Mouse (Mus musculus) kidney, postnatal 4 days (tissue): ENCODE measurements at regions not wholly inside any gene's neighbourhood (a gene's known extent, or its start where the extent isn't known, plus 50 kb on each side); places are given as distances from the start of the nearest gene placed in this dataset.

ENCODE experiments used
- DNase-seq, 2 experiments: peaks; one replicate each; pipeline ENCODE4 v3.0.0; 2021; ENCODE audit warnings: mixed read lengths in 2 of 2

DNA sequence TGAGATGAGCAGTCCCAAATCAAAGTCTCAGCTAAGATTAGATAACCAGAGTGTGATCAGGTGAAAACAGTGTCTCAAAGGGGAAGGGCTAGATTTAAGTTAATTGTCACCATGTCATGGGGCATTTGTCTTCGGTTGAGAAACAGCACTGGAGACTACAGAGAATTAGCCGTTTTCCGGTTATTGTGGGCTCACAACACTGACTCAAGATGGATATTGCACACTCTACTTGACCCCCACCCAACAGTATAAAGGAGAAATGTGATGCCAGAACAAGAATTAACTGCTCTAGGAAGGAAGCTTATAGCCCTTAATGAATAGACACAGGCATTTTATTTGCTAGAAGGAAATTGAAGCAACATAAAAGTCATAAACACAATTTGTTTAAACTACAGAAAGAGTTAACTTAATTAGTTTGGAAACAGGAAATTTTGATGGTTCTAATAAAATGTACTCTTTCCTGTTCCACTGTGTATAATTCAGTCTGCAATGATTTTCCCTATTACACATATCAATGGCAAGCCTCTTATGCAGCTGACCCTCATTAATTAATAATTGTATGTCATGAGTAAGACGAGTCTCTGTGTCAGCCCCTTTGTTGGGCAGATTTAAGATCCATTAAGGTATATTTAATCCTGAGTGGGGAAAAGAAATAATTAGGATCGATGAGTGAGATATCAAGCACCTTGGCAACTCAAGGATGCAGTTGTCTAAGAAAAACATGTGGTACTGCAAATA is 277.4 kb upstream of the Tmeff2 start:
- DNase-seq, result no peak

DNA sequence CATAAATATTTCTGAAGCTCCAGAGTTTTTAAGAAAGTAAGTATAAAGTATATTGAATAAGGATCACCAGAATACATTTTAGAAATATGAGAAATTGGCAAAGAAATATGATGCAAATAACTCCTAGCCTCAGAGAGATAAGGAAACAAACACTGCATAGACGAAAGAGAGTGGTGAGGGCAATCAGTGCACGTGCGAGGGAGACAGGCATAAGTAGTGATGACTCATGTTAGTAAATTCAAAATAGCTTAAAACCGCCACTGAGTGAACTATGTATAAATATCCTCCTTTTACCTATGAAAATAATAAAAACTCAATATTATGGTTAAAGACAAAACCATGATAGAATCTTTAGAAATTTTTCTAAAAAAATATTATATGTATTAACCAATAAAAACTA is 271.4 kb upstream of the Tmeff2 start:
- DNase-seq, result no peak

DNA sequence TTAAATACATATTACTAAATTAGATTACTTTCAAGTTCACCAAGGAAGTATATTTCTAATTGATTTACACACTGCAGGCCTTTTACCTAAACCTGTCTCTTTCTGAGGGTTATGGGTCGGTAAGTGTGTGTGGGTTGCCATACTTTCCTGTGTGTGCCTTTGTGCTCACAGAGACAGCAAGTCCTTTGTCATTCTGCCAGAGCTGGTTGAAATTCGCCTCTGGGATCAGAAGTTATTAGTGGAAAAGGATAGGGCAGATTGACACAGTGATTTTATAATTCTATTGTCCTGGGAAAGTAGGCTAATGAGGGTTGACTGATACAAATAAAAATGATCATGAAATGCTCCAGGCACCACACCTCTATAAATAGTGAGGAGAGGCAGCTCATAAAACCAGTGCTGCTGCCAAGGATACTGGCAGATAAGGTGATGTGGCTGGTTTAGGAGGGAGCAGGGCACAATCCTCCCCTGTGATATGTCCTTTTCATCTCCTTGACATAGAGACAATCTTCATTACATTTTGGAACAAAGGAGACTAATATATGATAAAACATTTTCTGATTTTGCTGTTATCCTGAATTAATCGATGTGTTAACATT is 270.9 kb upstream of the Tmeff2 start:
- no peak for DNase-seq

DNA sequence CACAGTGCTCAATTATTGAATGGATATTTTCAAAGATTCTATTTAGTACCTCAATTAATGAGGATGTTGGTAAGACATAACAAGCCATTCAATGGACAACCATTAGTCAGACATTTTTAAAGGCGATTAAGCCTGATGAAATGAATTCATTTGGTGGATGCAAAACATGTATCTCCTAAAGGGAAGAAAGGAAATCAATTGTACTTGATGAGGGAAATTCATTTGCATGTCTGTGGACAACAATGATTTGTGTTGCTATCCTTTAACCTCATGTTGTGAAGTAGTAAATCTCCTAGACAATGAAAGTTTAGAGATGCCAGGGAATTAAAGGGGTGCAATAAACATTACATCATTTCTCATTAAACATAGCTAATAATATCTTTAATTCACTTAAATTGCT is 262.5 kb upstream of the Tmeff2 start:
- DNase-seq, result no peak

DNA sequence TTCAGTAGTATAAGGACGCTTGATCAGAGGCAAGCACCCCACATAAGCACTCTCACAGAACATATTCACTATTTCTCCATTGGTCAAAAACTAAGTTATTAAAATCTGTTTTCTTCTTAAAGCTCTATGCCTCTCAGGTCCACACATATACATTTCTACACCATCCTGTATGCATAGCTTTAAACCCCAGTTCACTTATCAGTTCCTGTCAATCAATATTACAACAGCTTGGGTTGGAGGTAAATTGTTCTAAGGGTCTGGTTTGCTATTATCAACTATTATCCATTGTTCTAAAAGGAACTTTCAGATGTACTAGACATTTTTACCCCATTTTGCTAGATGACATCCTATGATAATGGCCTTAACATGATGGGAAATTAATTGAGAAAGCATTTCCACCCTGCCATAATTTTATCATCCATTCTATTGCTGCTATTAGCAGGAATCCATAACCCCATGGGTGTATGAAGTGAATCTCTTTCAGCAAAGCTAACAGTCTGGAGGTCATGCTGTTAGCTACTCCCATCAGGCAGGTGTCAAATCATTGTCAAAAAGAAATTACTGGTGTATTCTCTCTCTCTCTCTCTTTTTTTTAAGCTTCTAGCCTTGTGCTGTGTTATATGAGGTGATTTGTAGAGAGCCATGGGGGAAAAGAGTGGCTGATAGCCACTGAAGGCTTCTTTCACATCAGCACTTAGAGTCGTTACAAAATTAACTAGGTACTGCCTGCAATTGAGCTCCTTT is 253.3 kb upstream of the Tmeff2 start:
- no peak for DNase-seq

DNA sequence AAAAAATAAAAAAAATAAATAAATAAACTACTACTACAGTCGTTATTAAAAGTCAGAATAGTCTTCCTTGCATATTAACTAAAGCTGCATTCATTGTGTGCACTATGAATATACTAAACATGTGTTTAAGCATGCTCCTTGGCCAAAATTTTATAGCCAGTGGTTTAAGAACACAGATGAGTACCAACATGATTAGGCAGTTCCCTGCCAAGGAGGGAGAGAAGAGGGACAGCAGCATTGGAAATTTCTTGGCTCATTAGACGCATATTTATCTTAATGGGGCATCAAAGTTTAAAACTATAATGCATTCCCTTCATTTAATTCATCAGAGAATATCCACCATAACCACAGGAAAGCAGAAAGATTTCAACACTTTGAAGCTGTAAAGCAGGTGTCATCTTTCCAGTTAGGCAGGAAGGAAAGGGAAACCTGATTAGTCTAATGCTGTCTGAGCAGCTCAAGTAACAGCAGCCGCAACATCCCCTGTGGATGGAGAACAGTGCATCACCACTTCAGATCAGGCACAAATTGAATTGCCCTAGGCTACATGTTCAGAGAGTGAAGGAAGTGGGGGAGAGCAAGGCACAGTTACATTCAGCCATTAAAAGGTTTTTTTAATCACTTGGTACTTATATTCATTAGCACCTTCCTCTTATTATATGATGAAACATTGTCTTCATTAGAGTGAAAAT is 248.3 kb upstream of the Tmeff2 start:
- no peak for DNase-seq

DNA sequence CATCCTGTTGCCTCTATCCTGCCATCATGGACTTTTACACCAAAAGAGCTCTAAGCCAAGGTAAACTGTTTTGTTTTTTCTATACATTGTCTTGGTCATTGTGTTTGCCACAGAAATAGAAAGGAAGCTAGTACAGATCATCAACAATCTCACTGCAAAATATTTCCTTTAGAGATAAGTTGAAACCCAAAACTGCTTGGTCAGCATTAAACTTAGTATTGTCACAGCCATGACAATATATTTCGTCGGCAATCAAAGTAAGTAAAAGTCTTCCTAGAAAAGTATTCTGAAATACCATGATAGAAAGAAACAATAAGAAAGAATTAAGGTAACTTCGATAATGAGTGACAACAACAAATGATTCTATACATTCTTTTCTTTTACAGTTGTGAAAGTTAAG is 235.3 kb upstream of the Tmeff2 start:
- no peak for DNase-seq

DNA sequence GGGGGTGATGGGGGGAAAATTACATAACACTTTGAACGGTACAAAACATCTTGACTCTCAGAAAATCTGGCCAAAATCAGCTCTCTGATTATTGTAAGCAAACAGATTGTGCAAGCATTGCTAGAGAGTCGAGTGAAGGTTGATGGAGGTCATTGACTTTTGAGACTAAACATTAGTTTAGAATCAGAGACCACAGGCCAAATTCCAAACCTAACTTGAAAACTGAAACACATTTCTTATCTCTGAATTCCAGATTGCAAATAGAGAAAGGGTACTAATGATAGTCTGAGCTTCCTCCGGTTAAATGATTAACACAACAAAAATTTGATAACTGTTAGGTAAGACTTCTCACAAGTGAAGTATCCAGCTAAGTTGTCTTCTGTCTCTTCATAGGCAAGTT is 217.5 kb upstream of the Tmeff2 start:
- no peak for DNase-seq

DNA sequence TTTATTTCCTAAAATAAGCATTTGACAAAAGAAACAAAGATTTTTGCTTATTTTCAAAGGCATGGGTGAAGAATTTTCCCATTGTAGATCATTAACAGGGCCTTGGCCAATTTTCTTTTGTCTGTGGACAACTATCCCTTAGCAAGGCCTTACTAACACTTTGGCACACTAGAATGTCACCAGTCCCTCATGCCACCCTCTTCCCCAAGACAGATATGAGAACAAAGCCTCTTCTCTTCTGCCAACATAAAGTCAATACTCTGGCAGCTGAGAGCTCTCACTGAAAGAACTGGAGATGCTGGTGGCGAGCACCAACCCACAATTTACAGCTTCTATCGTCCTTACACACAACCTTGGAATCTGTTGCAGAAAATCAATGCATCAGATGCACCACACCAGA is 215.1 kb upstream of the Tmeff2 start:
- DNase-seq, result no peak

DNA sequence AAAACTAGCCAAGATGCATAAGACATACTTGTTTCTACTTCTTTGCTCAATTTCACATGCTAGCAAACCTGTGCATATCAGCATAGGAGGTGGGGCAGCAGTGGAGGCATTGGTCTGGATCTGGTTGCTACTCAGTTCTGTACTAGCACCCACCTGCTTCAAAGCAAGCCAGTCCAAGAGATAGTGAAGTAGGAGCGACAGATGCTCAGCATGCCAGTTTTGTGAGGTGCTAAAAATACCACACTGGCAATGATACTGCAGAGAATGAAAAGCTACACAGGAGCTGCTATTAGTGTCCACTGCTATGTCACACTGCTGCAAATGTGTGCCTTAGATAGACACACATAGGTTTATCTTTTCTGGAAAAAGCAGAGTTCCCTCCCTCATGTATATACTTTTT is 203.5 kb upstream of the Tmeff2 start:
- DNase-seq, result no peak

DNA sequence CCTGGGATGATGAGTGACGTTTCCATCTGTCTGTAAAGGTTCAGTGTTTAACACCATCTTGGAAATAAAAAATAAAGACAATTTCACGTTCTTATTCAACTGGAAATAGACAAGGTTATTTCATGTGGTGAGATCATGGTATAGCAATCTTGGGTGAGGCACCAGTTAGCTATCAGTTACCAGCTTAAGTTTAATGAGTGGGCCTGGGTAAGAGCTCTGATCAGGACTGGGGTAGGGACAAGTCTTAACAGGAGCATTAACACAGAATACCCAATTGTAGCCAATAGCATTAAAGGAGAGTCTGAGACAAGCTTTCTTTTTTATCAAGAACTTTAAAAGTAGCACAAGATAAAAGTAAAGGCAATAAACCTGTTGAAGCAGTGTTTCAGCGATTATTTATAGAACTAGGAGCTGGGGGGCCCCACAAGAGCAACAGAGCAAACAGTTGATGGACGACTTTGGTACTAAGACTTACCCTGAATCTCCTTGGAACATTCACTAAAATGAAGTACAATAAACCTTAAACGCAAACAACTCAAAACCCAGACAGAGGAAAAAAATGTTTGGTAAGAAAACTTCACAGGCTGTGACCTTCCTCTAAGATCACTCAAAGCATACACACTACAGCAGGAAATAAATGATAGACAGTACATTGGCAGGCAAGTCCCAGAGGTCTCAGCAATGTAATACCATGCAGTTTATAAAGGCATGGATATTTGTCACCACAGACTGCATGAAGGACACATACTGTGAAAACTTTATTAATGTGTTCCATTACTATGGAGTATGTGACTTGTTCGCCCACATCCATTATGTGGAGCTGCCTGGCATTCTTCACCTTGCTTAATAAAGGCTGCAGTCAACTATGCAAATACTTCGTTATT is 202.9 kb upstream of the Tmeff2 start:
- no peak for DNase-seq

DNA sequence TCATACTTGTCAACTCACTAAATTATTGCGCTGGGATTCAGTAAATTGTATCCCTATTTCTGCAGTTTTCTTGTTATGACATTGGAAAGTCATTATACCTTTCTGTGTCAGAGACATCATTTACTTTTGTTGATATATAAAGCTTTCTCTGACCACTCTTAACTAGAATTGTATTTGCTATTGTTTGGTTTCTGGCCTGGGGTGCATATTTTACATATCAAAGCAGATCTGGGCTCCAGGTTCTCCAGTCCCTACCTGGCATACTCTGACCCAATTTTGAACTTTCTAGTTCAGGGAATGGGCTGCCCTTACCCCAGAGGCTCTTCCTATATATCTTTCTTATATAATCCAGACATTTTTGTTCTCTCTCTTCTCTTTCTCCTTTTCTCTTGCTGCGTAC is 195.8 kb upstream of the Tmeff2 start:
- DNase-seq, result no peak

DNA sequence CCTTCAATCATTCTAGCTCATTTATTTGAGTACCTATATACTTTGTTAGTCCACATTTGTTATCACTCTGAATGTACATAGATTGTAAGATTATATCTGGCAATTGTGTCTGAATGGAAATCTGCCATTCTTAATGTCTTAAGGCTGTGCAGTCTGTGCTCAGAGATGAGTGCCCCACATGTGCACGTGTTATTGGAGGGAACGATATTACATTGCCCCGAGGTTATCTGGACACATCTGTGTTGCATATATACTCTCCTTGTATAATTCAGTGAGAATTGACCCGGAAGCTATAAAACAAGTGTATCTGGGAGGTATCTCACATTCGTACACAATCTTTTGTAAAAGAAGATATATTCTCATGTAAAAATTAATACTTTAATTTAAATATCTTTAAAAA is 155.4 kb upstream of the Tmeff2 start:
- no peak for DNase-seq

DNA sequence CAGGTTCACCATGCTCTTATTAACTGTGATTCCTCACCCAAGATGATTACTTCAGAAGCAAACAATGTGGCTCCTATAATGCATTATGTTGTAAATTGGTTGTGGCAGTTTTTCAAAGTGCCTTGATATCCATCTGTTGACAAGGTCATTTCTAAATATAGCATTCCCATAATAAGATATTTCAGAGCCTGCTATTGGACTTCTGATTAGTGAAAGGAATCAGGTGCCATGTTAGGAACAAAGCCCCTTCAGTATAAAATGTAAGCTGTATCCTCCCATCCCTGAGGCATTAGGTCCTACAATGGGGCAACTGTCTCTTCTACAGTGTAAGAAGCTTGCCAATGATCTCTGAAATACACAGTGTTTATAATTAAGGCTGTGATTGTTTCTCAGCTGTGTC is 130.2 kb upstream of the Tmeff2 start:
- DNase-seq, result no peak

DNA sequence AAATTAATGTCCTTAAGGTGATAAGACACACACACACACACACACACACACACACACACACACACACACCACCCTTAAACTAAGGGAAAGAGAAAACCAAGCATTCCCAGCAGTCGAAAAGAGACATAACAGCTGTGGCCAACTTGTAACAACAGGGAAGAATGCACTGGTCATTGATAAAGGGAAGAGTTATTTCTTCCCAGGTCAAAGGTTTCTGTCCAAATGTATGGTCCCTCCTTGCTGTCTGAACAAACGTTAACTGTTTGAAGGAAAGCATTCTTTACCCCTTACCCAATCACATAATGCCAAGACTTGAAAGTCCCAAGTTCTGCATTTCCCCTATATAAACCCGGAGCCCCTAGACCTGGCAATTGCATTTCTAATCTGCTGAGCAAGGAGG is 105.2 kb upstream of the Tmeff2 start:
- peak; percentile 6 for DNase-seq

DNA sequence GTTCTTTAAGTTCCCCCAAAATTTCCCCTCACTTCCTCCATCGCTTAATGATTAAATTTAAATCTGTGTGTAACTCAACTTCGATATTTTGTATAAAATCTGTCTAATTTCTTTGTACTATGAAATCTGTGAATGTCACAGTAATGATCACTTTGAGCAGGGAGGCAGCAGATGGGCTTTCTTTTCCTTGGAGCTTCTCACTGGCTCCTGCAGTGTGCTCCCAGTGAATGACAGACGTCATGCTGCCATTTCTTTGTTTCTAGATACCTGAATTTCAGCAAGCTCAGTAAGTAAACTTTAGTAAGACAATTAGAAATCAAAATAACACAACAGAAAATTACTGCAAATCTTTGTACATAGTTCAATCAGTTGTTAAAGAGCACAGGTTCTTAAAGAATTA is 102.3 kb upstream of the Tmeff2 start:
- DNase-seq, result no peak

DNA sequence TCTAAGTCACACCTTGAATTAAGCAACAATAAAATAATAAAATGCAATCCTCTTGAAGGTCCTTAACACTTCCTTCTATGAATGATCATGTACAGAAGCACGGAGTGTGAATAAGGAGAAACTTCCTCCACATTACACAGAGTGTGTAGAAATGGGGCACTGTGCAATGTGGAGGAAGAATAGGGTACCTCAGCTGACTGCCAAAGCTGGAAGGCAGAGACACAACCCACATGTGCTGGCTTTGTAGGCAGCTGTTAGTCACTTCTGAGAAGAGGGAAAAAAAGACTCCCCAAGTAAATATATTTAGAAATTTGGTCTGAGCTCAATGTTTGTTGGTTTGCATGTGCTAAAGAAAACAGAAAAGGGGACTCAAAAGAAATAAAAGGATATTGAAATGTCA is 94.1 kb upstream of the Tmeff2 start:
- no peak for DNase-seq

DNA sequence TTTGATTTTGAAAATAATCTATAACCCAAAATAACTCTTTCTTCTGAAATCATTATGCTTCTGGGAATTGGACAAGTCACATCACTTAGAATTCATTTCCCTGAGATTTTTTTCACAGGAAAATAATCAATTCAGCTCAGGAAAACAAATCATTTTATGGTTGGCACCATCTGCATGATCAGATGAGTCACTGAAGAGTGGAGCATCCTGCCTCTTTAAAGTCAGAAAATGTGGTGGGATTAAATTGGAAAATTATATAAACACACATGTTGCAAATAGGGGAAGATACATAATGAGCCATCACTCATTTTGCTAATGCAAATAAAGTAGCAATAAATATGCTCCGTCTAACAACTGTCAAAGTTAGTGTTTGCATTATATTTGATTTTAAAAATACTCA is 93.6 kb upstream of the Tmeff2 start:
- DNase-seq, result no peak

DNA sequence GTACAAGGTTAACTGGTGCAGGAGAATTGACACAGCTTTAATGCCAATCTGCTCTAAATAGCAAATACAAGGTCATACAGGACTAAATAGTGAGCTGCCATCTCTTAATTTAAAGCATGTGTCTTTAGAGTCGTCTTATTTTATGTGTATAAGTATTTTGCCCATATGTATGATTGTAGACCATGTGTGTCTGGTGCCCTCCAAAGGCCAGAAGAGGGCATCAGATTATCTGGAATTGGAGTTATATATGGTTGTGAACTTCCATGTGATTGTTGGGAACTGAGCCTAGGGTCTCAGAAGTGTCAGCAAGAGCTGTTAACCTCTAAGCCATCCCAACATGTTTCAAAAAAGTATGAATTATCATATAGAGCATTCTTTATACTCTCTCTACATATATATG is 68.8 kb upstream of the Tmeff2 start:
- DNase-seq, result no peak

DNA sequence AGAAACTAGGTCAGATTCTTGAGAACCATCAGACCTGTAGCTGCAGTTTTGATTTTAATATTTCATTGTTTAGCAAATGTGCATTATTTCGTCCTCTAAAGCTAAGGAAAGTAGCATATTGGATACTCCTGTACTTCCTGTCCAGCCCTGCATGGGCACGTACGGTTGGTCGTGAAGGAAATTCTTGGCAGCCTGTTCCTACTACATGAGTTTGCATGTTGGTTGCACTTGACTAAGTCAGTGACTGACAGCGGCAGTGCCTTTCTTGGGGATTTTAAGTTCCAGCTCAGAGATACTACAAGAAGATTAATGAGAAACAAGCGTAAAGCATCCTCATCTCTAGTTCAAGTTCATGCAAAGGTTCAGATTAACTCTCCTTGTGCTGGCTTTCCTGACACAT is 64.3 kb upstream of the Tmeff2 start:
- peak in 1 of 2 experiments; percentile 2 for DNase-seq

DNA sequence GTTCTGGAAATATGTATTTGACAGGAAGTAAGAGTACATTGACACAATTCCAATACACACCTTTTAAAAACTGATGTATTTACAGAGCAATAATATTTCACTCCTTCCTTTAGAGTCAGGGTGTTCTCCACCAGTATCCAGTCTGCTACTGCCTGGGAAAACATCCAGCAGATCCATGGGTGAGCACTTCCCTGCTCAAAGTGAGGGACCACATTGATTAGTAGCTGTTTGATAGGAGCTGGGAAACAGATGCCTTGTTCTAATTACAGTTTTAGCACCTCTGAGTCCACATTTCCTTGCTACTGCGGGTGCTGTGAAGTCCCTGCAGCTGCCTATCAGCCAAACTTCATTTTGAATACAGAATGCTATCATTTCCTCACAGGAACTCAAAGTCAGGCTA is 53.3 kb upstream of the Tmeff2 start:
- no peak for DNase-seq
